Mouse (Mus musculus) kidney, postnatal 0 days (tissue): ENCODE results near the gene Cdh4. TPM values are rescaled to one million over a fixed set of nuclear protein-coding genes. Genes with fewer than 3 reads are reported as not detected.
A peak's percentile ranks its signal among the peaks of the same experiment; 100 is the strongest.

ENCODE experiments used
- ATAC-seq: fragments of 200-750 bp; cut with Nextera tagmentation; replicated peaks from 2 replicates; pipeline ENCODE4 v1.8.0; 2017; ENCODE audit warnings: low read depth, moderate number of reproducible peaks, moderate TSS enrichment, moderate library complexity; ENCODE audit not compliant: low FRiP score
- DNase-seq: peaks from one replicate; pipeline ENCODE4 v3.0.0-alpha.2; 2016; ENCODE audit warnings: low spot score
- H3K27ac ChIP-seq: fragments of 300-500 bp; sonication (generic); 2 replicates; pipeline ENCODE4 v1.5.1; 2014; ENCODE audit warnings: mild to moderate bottlenecking
- H3K27me3 ChIP-seq: fragments of 300-500 bp; sonication (generic); 2 replicates; pipeline ENCODE4 v1.6.1; 2014; ENCODE audit warnings: low read length, mixed read lengths; ENCODE audit not compliant: insufficient read depth
- H3K36me3 ChIP-seq: fragments of 300-500 bp; sonication (generic); 2 replicates; pipeline ENCODE4 v1.6.1; 2014; ENCODE audit warnings: low read length, mixed read lengths; ENCODE audit not compliant: insufficient read depth
- H3K4me1 ChIP-seq: fragments of 300-500 bp; sonication (generic); replicated peaks from 2 replicates; pipeline ENCODE4 v1.6.1; 2014; ENCODE audit warnings: antibody characterized with exemption, low read length, mixed read lengths; ENCODE audit not compliant: insufficient read depth
- H3K4me2 ChIP-seq: fragments of 300-500 bp; sonication (generic); 2 replicates; pipeline ENCODE4 v1.6.1; 2014; ENCODE audit warnings: mild to moderate bottlenecking, low read length, moderate library complexity, mixed read lengths
- H3K4me3 ChIP-seq: fragments of 300-500 bp; sonication (generic); replicated peaks from 2 replicates; pipeline ENCODE4 v1.5.1; 2014; ENCODE audit warnings: low read depth, low read length
- H3K9ac ChIP-seq: fragments of 300-500 bp; sonication (generic); 2 replicates; pipeline ENCODE4 v1.6.1; 2014; ENCODE audit warnings: low read depth, low read length
- H3K9me3 ChIP-seq: fragments of 300-500 bp; sonication (generic); replicated peaks from 2 replicates; pipeline ENCODE4 v1.6.1; 2016; ENCODE audit warnings: low read length, inconsistent platforms, mixed read lengths
- CTCF ChIP-seq: IDR thresholded peaks from 2 replicates; pipeline ENCODE4 v1.5.1; 2016; ENCODE audit warnings: antibody characterized with exemption, low read depth, mild to moderate bottlenecking, moderate library complexity
- WGBS: fragments of 180-500 bp; shearing (Covaris S2); extraction: QIAGEN DNeasy Blood & Tissue Kit; methylation state at CpG from one replicate; pipeline ENCODE4 v1.1.7; 2014; 5-methylcytosine and 5-hydroxymethylcytosine counted together
- polyA plus RNA-seq: library from polyadenylated mRNA; unstranded; fragments of >200 nt; fragmentation: Nextera tagmentation; extraction: Ambion mirVana; gene quantifications from 2 replicates; pipeline ENCODE4 v1.2.1, GENCODE M21; 2015

The Cdh4 gene
- polyA plus RNA-seq, 1 experiment from 2014 or later, result 11.5 TPM

DNA sequence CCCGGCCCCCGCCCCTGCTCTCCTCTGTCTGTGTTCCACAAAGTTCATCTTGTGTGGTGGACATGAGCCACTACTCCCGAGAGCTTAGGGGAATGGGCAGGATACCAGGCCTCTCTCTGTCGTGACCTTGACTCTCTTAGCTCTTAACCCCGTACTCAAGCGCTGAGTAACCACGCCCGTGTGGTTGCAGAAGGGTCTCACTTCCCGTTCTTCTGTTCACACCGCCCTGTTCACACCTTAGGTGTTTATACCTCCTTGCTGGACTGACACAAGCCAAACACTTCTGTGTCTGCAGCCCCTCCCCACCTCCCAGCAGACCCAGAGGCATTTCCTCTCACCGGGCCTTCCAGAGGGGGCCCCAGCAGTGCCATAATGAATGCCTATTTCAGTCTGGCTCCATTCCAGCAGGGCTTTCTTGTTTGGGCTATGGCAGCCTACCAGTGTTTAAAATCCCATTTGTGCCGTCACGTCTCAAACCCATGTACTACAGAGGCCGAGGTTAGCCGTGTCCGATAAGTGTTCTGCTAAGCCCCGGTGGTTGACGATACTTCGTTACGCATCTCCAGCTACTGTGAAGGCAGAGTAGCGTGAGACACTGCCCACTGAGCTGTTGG lies 46.4 kb downstream of the Cdh4 start:
- no peak for DNase-seq
- Histone ChIP-seq H3K27ac (no peak overlapping the region), H3K4me2 (no peak overlapping the region), H3K4me3 (no peak overlapping the region), H3K4me1 (no peaks in the 10 kb centered on the region), H3K27me3 (no peaks in the 10 kb centered on the region), H3K9ac (no peak overlapping the region), H3K9me3 (no peaks in the 10 kb centered on the region), H3K36me3 (no peaks in the 10 kb centered on the region)
- WGBS, result 60% methylated on average over 21 of the region's 21 CpGs
- ATAC-seq, result no peak
- no peak for TF ChIP-seq CTCF

DNA sequence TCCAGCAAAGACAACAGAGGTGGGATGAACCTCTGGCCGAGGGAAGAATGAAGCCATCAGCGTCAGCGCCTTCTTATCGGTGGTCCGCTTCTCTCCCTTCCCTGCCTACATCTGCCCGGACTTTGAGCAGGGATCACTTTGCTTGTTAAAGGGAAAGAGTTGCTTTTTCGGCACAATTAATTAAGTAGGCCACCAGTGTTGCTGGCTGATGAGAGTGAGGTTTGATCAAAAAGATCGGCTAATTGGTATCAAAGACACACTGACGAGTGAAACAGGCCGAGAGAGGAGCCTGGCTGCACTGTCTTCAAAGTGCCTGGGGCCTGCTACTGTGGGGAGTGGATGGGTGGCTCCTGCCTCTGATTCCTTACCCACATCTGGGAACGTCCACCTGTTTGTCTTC lies 49.7 kb downstream of the Cdh4 start:
- H3K27me3 ChIP-seq, result no peaks in the 10 kb centered on the region
- ATAC-seq, result no peak
- H3K9me3 ChIP-seq, result no peaks in the 10 kb centered on the region
- WGBS, result 62% methylated on average over 11 of the region's 11 CpGs
- H3K4me3 ChIP-seq, result no peak overlapping the region
- H3K9ac ChIP-seq, result no peak overlapping the region
- H3K36me3 ChIP-seq, result no peaks in the 10 kb centered on the region
- H3K4me1 ChIP-seq, result no peaks in the 10 kb centered on the region
- H3K4me2 ChIP-seq, result no peak overlapping the region
- H3K27ac ChIP-seq, result no peak overlapping the region
- TF ChIP-seq CTCF, result no peak
- no peak for DNase-seq

DNA sequence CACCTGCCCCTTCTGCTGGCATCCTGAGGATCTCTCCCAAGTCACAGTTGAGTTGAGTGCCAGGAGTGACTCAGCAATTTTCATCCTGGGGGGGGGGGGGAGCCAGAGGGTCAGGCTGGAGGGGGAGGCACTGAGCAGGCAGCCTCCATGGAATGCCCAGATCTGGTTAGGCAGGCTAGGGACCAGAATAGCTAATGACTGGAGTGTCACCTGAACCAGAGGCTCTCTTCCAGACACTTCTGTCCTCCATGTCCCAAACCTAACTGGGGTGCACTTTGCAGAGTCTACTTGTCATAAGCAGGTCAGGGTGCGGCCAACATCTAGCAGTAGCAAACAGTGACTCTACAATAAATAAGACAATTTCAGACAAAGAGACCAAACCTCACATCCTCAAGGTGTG lies 52.0 kb downstream of the Cdh4 start:
- no peaks in the 10 kb centered on the region for H3K36me3 ChIP-seq
- no peaks in the 10 kb centered on the region for H3K9me3 ChIP-seq
- no peak overlapping the region for H3K9ac ChIP-seq
- no peak overlapping the region for H3K4me3 ChIP-seq
- no peak overlapping the region for H3K4me2 ChIP-seq
- 84% methylated on average over 1 of the region's 1 CpGs for WGBS
- no peak overlapping the region for H3K27ac ChIP-seq
- TF ChIP-seq CTCF, result no peak
- no peak for DNase-seq
- no peaks in the 10 kb centered on the region for H3K4me1 ChIP-seq
- H3K27me3 ChIP-seq, result no peaks in the 10 kb centered on the region
- ATAC-seq, result no peak

DNA sequence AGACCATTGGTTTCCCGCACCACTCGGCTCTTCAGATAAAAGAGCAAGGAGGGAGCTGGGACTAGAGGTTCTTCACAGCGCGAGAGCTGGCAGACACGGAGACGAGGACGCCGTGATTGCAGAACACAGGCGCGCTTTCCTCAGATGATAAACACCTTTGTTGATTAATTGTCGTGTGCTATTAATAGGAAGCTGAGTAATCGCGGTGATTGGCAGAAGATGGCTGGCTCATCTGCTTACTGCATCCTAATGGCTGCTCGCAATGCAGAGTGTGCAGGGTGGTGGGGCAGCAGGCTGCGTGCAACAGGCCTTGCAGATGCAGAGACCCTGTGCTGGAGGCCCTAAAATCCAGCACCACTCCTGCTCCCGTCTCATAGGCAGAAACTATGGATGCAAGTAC lies 68.2 kb downstream of the Cdh4 start:
- WGBS, result 90% methylated on average over 16 of the region's 16 CpGs
- Histone ChIP-seq H3K4me3 (no peak overlapping the region), H3K27ac (no peak overlapping the region), H3K9ac (no peak overlapping the region), H3K4me1 (peaks cover 6% of the 10 kb centered on the region; the same call in 1 of the 2 replicates), H3K4me2 (no peak overlapping the region), H3K36me3 (no peaks in the 10 kb centered on the region), H3K27me3 (no peaks in the 10 kb centered on the region), H3K9me3 (no peaks in the 10 kb centered on the region)
- no peak for TF ChIP-seq CTCF
- DNase-seq, result no peak
- no peak for ATAC-seq

DNA sequence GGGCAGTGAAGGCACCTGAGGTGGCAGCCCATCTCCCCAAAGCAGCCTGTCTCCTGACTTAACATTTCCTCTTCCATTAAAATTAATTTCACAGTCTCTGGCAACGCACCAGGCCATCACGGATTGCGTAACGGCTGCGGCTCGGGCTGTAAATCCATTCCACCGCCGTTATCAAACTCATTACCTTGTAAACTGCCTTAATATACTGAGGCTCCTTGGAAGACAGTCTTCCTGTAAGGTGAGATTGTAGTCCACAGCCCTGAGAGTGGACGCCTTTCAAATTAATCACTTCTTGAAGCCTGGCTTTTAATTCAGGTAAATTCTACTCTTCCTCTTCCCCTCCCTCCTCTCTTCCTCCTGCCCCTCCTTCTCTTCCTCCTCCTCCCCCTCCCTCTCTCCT lies 74.3 kb downstream of the Cdh4 start:
- peaks cover 6% of the 10 kb centered on the region; the same call in 1 of the 2 replicates for H3K4me1 ChIP-seq
- H3K9me3 ChIP-seq, result no peaks in the 10 kb centered on the region
- ATAC-seq, result no peak
- H3K4me2 ChIP-seq, result no peak overlapping the region
- WGBS, result 56% methylated on average over 9 of the region's 9 CpGs
- TF ChIP-seq CTCF, result no peak
- H3K27me3 ChIP-seq, result no peaks in the 10 kb centered on the region
- H3K9ac ChIP-seq, result no peak overlapping the region
- DNase-seq, result no peak
- H3K36me3 ChIP-seq, result no peaks in the 10 kb centered on the region
- no peak overlapping the region for H3K27ac ChIP-seq
- H3K4me3 ChIP-seq, result no peak overlapping the region

DNA sequence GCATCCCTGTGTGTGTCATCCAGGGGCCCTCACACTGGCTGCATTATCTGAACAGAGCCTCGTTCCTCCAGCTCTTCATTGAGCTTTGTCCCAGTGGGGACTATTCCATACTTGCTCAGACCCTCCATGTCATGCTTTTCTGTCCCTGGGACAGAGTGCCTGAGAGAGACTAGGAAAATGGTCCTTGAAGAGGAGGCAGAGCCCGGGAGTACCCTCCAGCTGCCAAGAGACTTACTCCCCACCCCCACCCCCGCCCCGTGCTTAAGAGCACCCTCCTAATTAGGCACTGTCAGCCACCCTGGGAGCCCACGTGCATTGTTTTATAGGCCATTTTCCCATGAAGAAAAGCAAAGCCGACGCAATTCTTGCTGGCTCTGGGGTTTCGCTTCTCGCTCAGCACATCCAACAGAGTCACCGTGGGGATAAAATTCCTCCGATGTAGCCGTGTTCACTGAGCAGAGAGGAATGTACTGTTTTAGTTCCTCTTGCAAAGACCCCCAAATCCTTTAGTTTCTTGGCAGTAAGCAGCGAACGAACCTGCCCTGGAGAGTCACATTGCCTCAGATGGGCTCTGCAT lies 76.3 kb downstream of the Cdh4 start:
- ATAC-seq (0 out of 2 replicates have a peak, but pooled peaks have one; percentile 26), DNase-seq (no peak)
- Histone ChIP-seq H3K4me2 (no peak overlapping the region), H3K9ac (no peak overlapping the region), H3K9me3 (no peaks in the 10 kb centered on the region), H3K27me3 (no peaks in the 10 kb centered on the region), H3K4me1 (no peaks in the 10 kb centered on the region), H3K36me3 (no peaks in the 10 kb centered on the region), H3K27ac (no peak overlapping the region), H3K4me3 (no peak overlapping the region)
- WGBS, result 26% methylated on average over 14 of the region's 14 CpGs
- TF ChIP-seq CTCF, result no peak
